Mouse (Mus musculus): ENCODE measurements around the gene Mfsd4b5. TPM values are rescaled to one million over a fixed set of nuclear protein-coding genes. Genes with fewer than 3 reads are reported as not detected.

Gene Mfsd4b5
- total and polyA plus RNA-seq, 3 experiments = 0.27 to 0.68 (median 0.31) TPM

DNA sequence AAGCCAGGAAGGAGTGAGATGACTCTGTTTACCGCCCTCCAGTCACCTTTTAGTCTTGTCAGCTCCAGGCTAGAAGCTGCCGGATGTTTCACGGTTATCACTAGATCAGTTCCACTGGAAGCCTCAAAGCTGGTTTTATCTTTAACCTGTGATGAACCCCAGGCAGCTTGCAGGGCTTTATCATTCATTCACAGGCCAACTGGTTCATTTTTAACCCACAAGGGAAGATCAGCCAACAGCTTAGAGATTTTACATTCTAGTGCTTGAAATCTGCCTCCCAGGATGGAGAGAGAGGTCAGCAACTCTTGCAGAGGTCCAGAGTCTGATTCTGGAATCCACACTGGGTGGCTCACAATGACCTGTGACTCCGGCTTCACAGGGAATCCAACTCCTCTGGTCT, 4.7 kb upstream of the Mfsd4b5 start:
- Histone ChIP-seq H3K27ac (no peak overlapping the region), H3K4me3 (no peak overlapping the region), H3K9ac (ENCODE audit: low read depth, low read length) (no peak overlapping the region), H3K36me3 (ENCODE audit: control insufficient read depth, insufficient read depth, low read length) (no peaks in the 10 kb centered on the region), H3K79me2 (replicated peaks; ENCODE audit: control insufficient read depth, insufficient read depth, low read length) (no peaks in the 10 kb centered on the region), H3K27me3 (ENCODE audit: control insufficient read depth, insufficient read depth, low read length) (no peaks in the 10 kb centered on the region), H3K4me1 (ENCODE audit: control insufficient read depth, insufficient read depth, low read length) (no peaks in the 10 kb centered on the region)
- no peak for TF ChIP-seq CTCF (IDR thresholded peaks at IDR 0.05)
- TF ChIP-seq EP300 (IDR thresholded peaks at IDR 0.05; ENCODE audit: insufficient read depth, low read depth, low read length) = no peak
- TF ChIP-seq POLR2A (IDR thresholded peaks at IDR 0.05; ENCODE audit: insufficient read depth, low read depth, low read length) = no peak
- intact Hi-C loops (cut with DNase I) = no loop called here
- DNase-seq = no peak
- 38% methylated on average over 4 of the region's 4 CpGs for WGBS

DNA sequence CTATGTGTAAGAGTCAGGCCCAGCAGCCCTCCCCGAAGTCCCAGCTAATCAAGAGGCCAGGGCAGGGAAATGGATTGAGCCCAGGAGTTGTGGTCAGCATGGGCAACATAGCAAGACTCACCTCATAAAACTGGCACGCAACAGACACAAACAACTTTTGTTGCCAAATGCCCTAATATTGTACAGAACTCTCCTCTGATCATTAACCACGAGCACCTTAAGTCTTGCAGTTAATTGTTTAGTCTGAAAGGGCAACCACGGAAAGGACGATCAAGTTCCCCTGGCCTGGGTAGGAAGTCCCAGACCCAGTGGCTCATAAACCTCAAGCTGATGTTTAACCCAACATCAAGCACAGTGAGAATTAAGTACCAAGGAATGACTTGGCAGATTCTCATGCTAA, 3.8 kb downstream of the Mfsd4b5 start:
- DNase-seq = no peak
- Histone ChIP-seq H3K27me3 (ENCODE audit: control insufficient read depth, insufficient read depth, low read length) (no peaks in the 10 kb centered on the region), H3K4me3 (no peak overlapping the region), H3K36me3 (ENCODE audit: control insufficient read depth, insufficient read depth, low read length) (no peaks in the 10 kb centered on the region), H3K9ac (ENCODE audit: low read depth, low read length) (no peak overlapping the region), H3K79me2 (replicated peaks; ENCODE audit: control insufficient read depth, insufficient read depth, low read length) (no peaks in the 10 kb centered on the region), H3K4me1 (ENCODE audit: control insufficient read depth, insufficient read depth, low read length) (no peaks in the 10 kb centered on the region), H3K27ac (no peak overlapping the region)
- no peak for TF ChIP-seq EP300 (IDR thresholded peaks at IDR 0.05; ENCODE audit: insufficient read depth, low read depth, low read length)
- no peak for TF ChIP-seq CTCF (IDR thresholded peaks at IDR 0.05)
- TF ChIP-seq POLR2A (IDR thresholded peaks at IDR 0.05; ENCODE audit: insufficient read depth, low read depth, low read length) = no peak
- intact Hi-C loops (cut with DNase I) = no loop called here
- 78% methylated on average over 5 of the region's 5 CpGs for WGBS

- Histone ChIP-seq H3K4me3 (no peak overlapping the region), H3K36me3 (ENCODE audit: control insufficient read depth, insufficient read depth, low read length) (no peaks in the 10 kb centered on the region), H3K4me1 (ENCODE audit: control insufficient read depth, insufficient read depth, low read length) (no peaks in the 10 kb centered on the region; the same call in 1 of the 2 replicates), H3K9ac (ENCODE audit: low read depth, low read length) (no peak overlapping the region), H3K79me2 (replicated peaks; ENCODE audit: control insufficient read depth, insufficient read depth, low read length) (no peaks in the 10 kb centered on the region), H3K27ac (no peak overlapping the region), H3K27me3 (ENCODE audit: control insufficient read depth, insufficient read depth, low read length) (no peaks in the 10 kb centered on the region)
- no peak for DNase-seq
- intact Hi-C loops (cut with DNase I) = no loop called here
- TF ChIP-seq CTCF (IDR thresholded peaks at IDR 0.05) (no peak), EP300 (IDR thresholded peaks at IDR 0.05; ENCODE audit: insufficient read depth, low read depth, low read length) (no peak), POLR2A (IDR thresholded peaks at IDR 0.05; ENCODE audit: insufficient read depth, low read depth, low read length) (no peak)
- WGBS = 93% methylated on average over 1 of the region's 1 CpGs
Measured at GRCm38 (mm10) chr10:39978231-39978630, 8.2 kb downstream of the Mfsd4b5 start.

- no peaks in the 10 kb centered on the region for H3K79me2 ChIP-seq (replicated peaks; ENCODE audit: control insufficient read depth, insufficient read depth, low read length)
- H3K4me1 ChIP-seq (ENCODE audit: control insufficient read depth, insufficient read depth, low read length) = no peaks in the 10 kb centered on the region; the same call in 1 of the 2 replicates
- no peak overlapping the region for H3K9ac ChIP-seq (ENCODE audit: low read depth, low read length)
- TF ChIP-seq CTCF (IDR thresholded peaks at IDR 0.05) (no peak), POLR2A (IDR thresholded peaks at IDR 0.05; ENCODE audit: insufficient read depth, low read depth, low read length) (no peak), EP300 (IDR thresholded peaks at IDR 0.05; ENCODE audit: insufficient read depth, low read depth, low read length) (no peak)
- 85% methylated on average over 4 of the region's 4 CpGs for WGBS
- no peak for DNase-seq
- H3K27ac ChIP-seq = no peak overlapping the region
- H3K4me3 ChIP-seq = no peak overlapping the region
- intact Hi-C loops (cut with DNase I) = no loop called here
- H3K36me3 ChIP-seq (ENCODE audit: control insufficient read depth, insufficient read depth, low read length) = no peaks in the 10 kb centered on the region
- H3K27me3 ChIP-seq (ENCODE audit: control insufficient read depth, insufficient read depth, low read length) = no peaks in the 10 kb centered on the region
Measured at GRCm38 (mm10) chr10:39977346-39977745, 9.1 kb downstream of the Mfsd4b5 start.

- DNase-seq = no peak
- Histone ChIP-seq H3K4me1 (ENCODE audit: control insufficient read depth, insufficient read depth, low read length) (no peaks in the 10 kb centered on the region; the same call in 1 of the 2 replicates), H3K36me3 (ENCODE audit: control insufficient read depth, insufficient read depth, low read length) (no peaks in the 10 kb centered on the region), H3K79me2 (replicated peaks; ENCODE audit: control insufficient read depth, insufficient read depth, low read length) (no peaks in the 10 kb centered on the region), H3K4me3 (no peak overlapping the region), H3K27ac (no peak overlapping the region), H3K9ac (ENCODE audit: low read depth, low read length) (no peak overlapping the region), H3K27me3 (ENCODE audit: control insufficient read depth, insufficient read depth, low read length) (no peaks in the 10 kb centered on the region)
- TF ChIP-seq EP300 (IDR thresholded peaks at IDR 0.05; ENCODE audit: insufficient read depth, low read depth, low read length) (no peak), POLR2A (IDR thresholded peaks at IDR 0.05; ENCODE audit: insufficient read depth, low read depth, low read length) (no peak), CTCF (IDR thresholded peaks at IDR 0.05) (no peak)
- intact Hi-C loops (cut with DNase I) = no loop called here
- WGBS = 65% methylated on average over 2 of the region's 2 CpGs
Measured at GRCm38 (mm10) chr10:39975771-39976170, 10.7 kb downstream of the Mfsd4b5 start.

DNA sequence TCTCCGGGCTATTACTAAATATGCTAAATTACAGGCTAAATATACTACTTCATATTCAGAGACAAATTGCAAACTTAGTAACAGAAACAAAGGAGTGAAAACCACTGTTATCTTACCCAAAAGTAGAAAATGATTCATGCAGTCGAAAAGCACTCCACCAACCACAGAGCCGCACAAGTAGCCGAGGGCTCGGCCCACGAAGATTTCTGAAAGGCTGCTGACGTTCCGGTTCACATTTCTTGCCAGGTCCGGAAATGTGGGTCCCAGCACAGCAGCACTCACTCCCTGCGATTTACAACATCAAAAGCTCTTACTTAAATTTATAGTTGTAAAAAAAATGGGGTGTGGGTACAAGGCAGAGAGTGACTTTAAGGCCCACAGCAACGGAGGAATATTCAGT, 11.5 kb downstream of the Mfsd4b5 start:
- Histone ChIP-seq H3K4me3 (no peak overlapping the region), H3K9ac (ENCODE audit: low read depth, low read length) (no peak overlapping the region), H3K36me3 (ENCODE audit: control insufficient read depth, insufficient read depth, low read length) (no peaks in the 10 kb centered on the region), H3K27ac (no peak overlapping the region), H3K27me3 (ENCODE audit: control insufficient read depth, insufficient read depth, low read length) (no peaks in the 10 kb centered on the region), H3K79me2 (replicated peaks; ENCODE audit: control insufficient read depth, insufficient read depth, low read length) (no peaks in the 10 kb centered on the region), H3K4me1 (ENCODE audit: control insufficient read depth, insufficient read depth, low read length) (no peaks in the 10 kb centered on the region; the same call in 1 of the 2 replicates)
- intact Hi-C loops (cut with DNase I) = no loop called here
- no peak for DNase-seq
- 56% methylated on average over 11 of the region's 11 CpGs for WGBS
- no peak for TF ChIP-seq POLR2A (IDR thresholded peaks at IDR 0.05; ENCODE audit: insufficient read depth, low read depth, low read length)
- no peak for TF ChIP-seq CTCF (IDR thresholded peaks at IDR 0.05)
- no peak for TF ChIP-seq EP300 (IDR thresholded peaks at IDR 0.05; ENCODE audit: insufficient read depth, low read depth, low read length)

Measured in heart, adult 2 months (tissue).